Mouse (Mus musculus): ENCODE data around the gene Fbxw5. TPM values are rescaled to one million over a fixed set of nuclear protein-coding genes. Genes with fewer than 3 reads are reported as not detected.
A peak's percentile ranks its signal among the peaks of the same experiment; 100 is the strongest.
"Not testable (repeated sequence)": the region's sequence is repeated elsewhere in the genome, so short reads cannot be mapped to it uniquely, and the experiment has no call there.

Fbxw5 gene
- total RNA-seq, 2 experiments from 2014 or later = 28.9 to 64.5 TPM

- no peak for ATAC-seq (replicated peaks; ENCODE audit: low FRiP score, low TSS enrichment, poor library complexity, severe bottlenecking)
These were observed 4.5 kb downstream of the Fbxw5 start for GRCm38 (mm10) chr2:25505000-25505399.

- ATAC-seq (replicated peaks; ENCODE audit: low FRiP score, low TSS enrichment, poor library complexity, severe bottlenecking) = no peak
These were observed 5.3 kb downstream of the Fbxw5 start for GRCm38 (mm10) chr2:25505860-25506259.

- ATAC-seq (replicated peaks; ENCODE audit: low FRiP score, low TSS enrichment, poor library complexity, severe bottlenecking) = peak; percentile 75
These were observed 6.4 kb downstream of the Fbxw5 start for GRCm38 (mm10) chr2:25506964-25507363.

GRCm38 (mm10) chr2:25509912-25510311, 9.4 kb downstream of the Fbxw5 start:
- no peak for ATAC-seq (replicated peaks; ENCODE audit: low FRiP score, low TSS enrichment, poor library complexity, severe bottlenecking)

- no peak for ATAC-seq (replicated peaks; ENCODE audit: low FRiP score, low TSS enrichment, poor library complexity, severe bottlenecking)
These were observed 26.2 kb downstream of the Fbxw5 start for GRCm38 (mm10) chr2:25526510-25527302.

- no peak for ATAC-seq (replicated peaks; ENCODE audit: low FRiP score, low TSS enrichment, poor library complexity, severe bottlenecking)
These were observed 33.2 kb downstream of the Fbxw5 start for GRCm38 (mm10) chr2:25533707-25534106.

GRCm38 (mm10) chr2:25534178-25534865, 33.8 kb downstream of the Fbxw5 start:
- peak; percentile 84 for ATAC-seq (replicated peaks; ENCODE audit: low FRiP score, low TSS enrichment, poor library complexity, severe bottlenecking)

- ATAC-seq (replicated peaks; ENCODE audit: low FRiP score, low TSS enrichment, poor library complexity, severe bottlenecking) = no peak
These were observed 34.3 kb downstream of the Fbxw5 start for GRCm38 (mm10) chr2:25534866-25535182.

- no peak for ATAC-seq (replicated peaks; ENCODE audit: low FRiP score, low TSS enrichment, poor library complexity, severe bottlenecking)
These were observed 36.0 kb downstream of the Fbxw5 start for GRCm38 (mm10) chr2:25536531-25536930.

- no peak for ATAC-seq (replicated peaks; ENCODE audit: low FRiP score, low TSS enrichment, poor library complexity, severe bottlenecking)
These were observed 40.0 kb downstream of the Fbxw5 start for GRCm38 (mm10) chr2:25540541-25540948.

GRCm38 (mm10) chr2:25541644-25542367, 41.3 kb downstream of the Fbxw5 start:
- no peak for ATAC-seq (replicated peaks; ENCODE audit: low FRiP score, low TSS enrichment, poor library complexity, severe bottlenecking)

GRCm38 (mm10) chr2:25545996-25546810, 45.7 kb downstream of the Fbxw5 start:
- ATAC-seq (replicated peaks; ENCODE audit: low FRiP score, low TSS enrichment, poor library complexity, severe bottlenecking) = peak; percentile 24; the same call in 1 of the 2 replicates

- peak; percentile 99 for ATAC-seq (replicated peaks; ENCODE audit: low FRiP score, low TSS enrichment, poor library complexity, severe bottlenecking)
These were observed 46.4 kb downstream of the Fbxw5 start, which contains the start of gene Traf2 for GRCm38 (mm10) chr2:25546811-25547491. Traf2 (minus strand) TSS chr2:25546940.

- no peak for ATAC-seq (replicated peaks; ENCODE audit: low FRiP score, low TSS enrichment, poor library complexity, severe bottlenecking)
These were observed 48.8 kb downstream of the Fbxw5 start for GRCm38 (mm10) chr2:25549021-25549991.

- ATAC-seq (replicated peaks; ENCODE audit: low FRiP score, low TSS enrichment, poor library complexity, severe bottlenecking) = no peak
These were observed 50.6 kb downstream of the Fbxw5 start for GRCm38 (mm10) chr2:25551186-25551585.

GRCm38 (mm10) chr2:25553171-25553786, 52.7 kb downstream of the Fbxw5 start:
- ATAC-seq (replicated peaks; ENCODE audit: low FRiP score, low TSS enrichment, poor library complexity, severe bottlenecking) = not testable (repeated sequence)
